Mouse (Mus musculus): Measurements from ENCODE around the gene Gabbr2. TPM values are rescaled to one million over a fixed set of nuclear protein-coding genes. Genes with fewer than 3 reads are reported as not detected.

Gabbr2 gene
- polyA plus RNA-seq, 1 experiment from 2014 or later = 0.05 TPM

DNA sequence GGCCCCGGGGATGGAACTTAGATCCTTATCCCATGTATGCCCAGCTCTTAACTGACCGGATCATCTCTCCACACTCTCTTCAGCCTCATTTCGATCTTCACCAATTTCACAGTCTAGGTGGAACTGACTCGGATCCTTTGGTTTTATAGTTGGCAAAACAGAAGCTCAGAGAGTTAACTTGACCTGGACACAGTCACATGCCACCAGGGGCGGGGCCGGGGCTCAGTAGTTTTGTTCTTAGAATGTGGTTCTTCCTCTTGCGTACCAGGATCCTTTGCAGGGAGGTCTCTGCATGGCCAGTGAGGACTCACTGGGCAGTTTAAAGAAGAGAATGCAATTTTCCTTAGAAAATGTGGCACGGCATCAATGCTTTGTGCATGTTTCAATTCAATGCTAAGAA lies 135.5 kb downstream of the Gabbr2 start:
- 93% methylated on average over 8 of the region's 8 CpGs for WGBS
- H3K4me2 ChIP-seq = no peak overlapping the region
- H3K9ac ChIP-seq = no peak overlapping the region
- no peak overlapping the region for H3K4me3 ChIP-seq
- no peaks in the 10 kb centered on the region for H3K36me3 ChIP-seq
- H3K27me3 ChIP-seq = no peaks in the 10 kb centered on the region
- H3K4me1 ChIP-seq = peaks cover 10% of the 10 kb centered on the region
- H3K27ac ChIP-seq = no peak overlapping the region
- no peak for ATAC-seq (ENCODE audit: insufficient number of reproducible peaks, low FRiP score, low TSS enrichment, low read depth)
- no peaks in the 10 kb centered on the region for H3K9me3 ChIP-seq

- no peak overlapping the region for H3K27ac ChIP-seq
- peaks cover 10% of the 10 kb centered on the region for H3K4me1 ChIP-seq
- H3K4me2 ChIP-seq = no peak overlapping the region
- H3K9me3 ChIP-seq = no peaks in the 10 kb centered on the region
- no peaks in the 10 kb centered on the region for H3K27me3 ChIP-seq
- 56% methylated on average over 23 of the region's 23 CpGs for WGBS
- ATAC-seq (ENCODE audit: insufficient number of reproducible peaks, low FRiP score, low TSS enrichment, low read depth) = no peak
- H3K9ac ChIP-seq = no peak overlapping the region
- no peaks in the 10 kb centered on the region for H3K36me3 ChIP-seq
- H3K4me3 ChIP-seq = no peak overlapping the region
Observed at GRCm38 (mm10) chr4:46854686-46855385, 136.8 kb downstream of the Gabbr2 start.

DNA sequence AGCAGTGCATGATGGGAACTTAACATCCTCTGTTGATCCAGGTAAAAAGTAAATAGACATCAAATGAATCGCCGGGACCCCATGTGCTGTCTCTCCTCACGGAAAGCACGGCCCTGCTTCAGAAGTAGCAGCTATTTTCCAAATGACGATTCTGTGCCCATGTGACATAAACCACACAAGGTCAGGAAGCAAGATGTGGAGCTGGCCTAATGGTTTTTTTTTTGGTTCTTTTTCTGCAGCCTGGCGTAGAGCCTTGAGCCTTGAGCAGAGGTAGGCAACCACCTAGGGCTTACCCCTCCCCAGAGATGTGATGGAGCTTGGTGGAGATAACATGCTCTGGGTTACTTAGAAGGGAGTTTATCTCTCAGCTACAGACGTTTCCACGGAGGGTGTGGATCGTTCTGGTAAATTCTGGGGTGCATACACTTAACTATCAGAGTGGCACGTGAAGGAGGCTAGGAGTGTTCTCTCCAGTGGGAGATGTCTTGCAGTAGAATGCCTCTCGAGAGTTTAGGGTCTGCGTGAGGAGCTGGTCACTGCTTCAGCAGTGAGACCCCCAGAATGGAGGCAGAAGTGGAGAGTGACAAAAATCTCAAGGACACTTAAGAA lies 137.7 kb downstream of the Gabbr2 start:
- Histone ChIP-seq H3K36me3 (no peaks in the 10 kb centered on the region), H3K27me3 (no peaks in the 10 kb centered on the region), H3K9me3 (no peaks in the 10 kb centered on the region), H3K4me1 (peaks cover 8% of the 10 kb centered on the region), H3K9ac (no peak overlapping the region), H3K4me3 (no peak overlapping the region), H3K4me2 (no peak overlapping the region), H3K27ac (no peak overlapping the region)
- ATAC-seq (ENCODE audit: insufficient number of reproducible peaks, low FRiP score, low TSS enrichment, low read depth) = no peak
- WGBS = 80% methylated on average over 12 of the region's 12 CpGs

DNA sequence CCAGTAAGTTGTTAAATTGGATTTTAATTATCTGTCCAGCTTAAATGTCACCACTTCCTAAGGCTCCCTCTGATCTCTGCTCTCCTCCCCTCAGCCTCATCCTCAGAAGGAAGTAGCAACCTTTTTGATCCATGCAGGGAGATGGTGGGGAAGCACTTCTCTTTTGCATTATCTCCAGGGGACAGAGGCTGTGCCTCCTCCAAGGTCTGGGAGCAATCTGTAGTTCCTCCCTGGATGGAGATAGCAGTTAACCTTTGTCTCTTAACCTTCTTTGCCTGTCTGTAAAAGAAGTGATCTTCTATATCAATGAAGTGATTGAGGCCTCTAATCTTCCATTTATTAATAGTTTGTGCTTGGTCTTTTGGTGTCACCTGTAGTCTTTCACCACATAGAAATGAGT lies 143.9 kb downstream of the Gabbr2 start:
- no peak overlapping the region for H3K9ac ChIP-seq
- H3K4me1 ChIP-seq = no peaks in the 10 kb centered on the region
- no peak overlapping the region for H3K4me3 ChIP-seq
- H3K4me2 ChIP-seq = no peak overlapping the region
- no peaks in the 10 kb centered on the region for H3K27me3 ChIP-seq
- H3K9me3 ChIP-seq = no peaks in the 10 kb centered on the region
- H3K36me3 ChIP-seq = no peaks in the 10 kb centered on the region
- no peak for ATAC-seq (ENCODE audit: insufficient number of reproducible peaks, low FRiP score, low TSS enrichment, low read depth)
- H3K27ac ChIP-seq = no peak overlapping the region

DNA sequence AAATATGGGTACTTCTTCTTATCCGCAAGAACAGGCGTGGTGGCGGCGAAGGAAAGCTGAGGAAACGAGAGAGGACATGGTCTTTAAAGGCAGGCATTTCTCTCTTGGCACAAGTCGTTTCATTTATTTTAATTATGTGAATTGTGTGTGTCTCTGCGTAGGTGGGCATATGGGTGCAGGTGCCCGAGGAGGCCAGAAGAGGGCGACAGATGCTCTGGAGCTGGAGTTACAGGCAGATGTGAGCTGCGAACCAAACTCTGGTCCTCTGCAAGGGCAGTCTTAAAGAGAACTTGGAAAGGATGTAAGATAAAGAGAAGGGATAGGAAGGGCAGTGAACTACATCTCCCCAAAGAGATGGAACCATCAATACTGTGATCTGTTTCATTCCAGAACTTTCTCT lies 145.3 kb downstream of the Gabbr2 start:
- no peaks in the 10 kb centered on the region for H3K27me3 ChIP-seq
- no peak overlapping the region for H3K27ac ChIP-seq
- no peaks in the 10 kb centered on the region for H3K4me1 ChIP-seq
- H3K9me3 ChIP-seq = no peaks in the 10 kb centered on the region
- no peaks in the 10 kb centered on the region for H3K36me3 ChIP-seq
- no peak overlapping the region for H3K4me2 ChIP-seq
- WGBS = 94% methylated on average over 10 of the region's 10 CpGs
- H3K9ac ChIP-seq = no peak overlapping the region
- H3K4me3 ChIP-seq = no peak overlapping the region
- no peak for ATAC-seq (ENCODE audit: insufficient number of reproducible peaks, low FRiP score, low TSS enrichment, low read depth)

GRCm38 (mm10) chr4:46844982-46845643 lies 146.6 kb downstream of the Gabbr2 start:
- H3K9me3 ChIP-seq = no peaks in the 10 kb centered on the region
- WGBS = 62% methylated on average over 6 of the region's 6 CpGs
- H3K4me1 ChIP-seq = no peaks in the 10 kb centered on the region
- no peaks in the 10 kb centered on the region for H3K27me3 ChIP-seq
- no peak overlapping the region for H3K4me3 ChIP-seq
- no peaks in the 10 kb centered on the region for H3K36me3 ChIP-seq
- no peak overlapping the region for H3K27ac ChIP-seq
- no peak for ATAC-seq (ENCODE audit: insufficient number of reproducible peaks, low FRiP score, low TSS enrichment, low read depth)
- no peak overlapping the region for H3K9ac ChIP-seq
- H3K4me2 ChIP-seq = no peak overlapping the region

- no peak overlapping the region for H3K4me2 ChIP-seq
- H3K4me1 ChIP-seq = no peaks in the 10 kb centered on the region
- no peak for ATAC-seq (ENCODE audit: insufficient number of reproducible peaks, low FRiP score, low TSS enrichment, low read depth)
- H3K36me3 ChIP-seq = no peaks in the 10 kb centered on the region
- H3K9me3 ChIP-seq = no peaks in the 10 kb centered on the region
- no peak overlapping the region for H3K27ac ChIP-seq
- no peak overlapping the region for H3K4me3 ChIP-seq
- H3K9ac ChIP-seq = no peak overlapping the region
- H3K27me3 ChIP-seq = no peaks in the 10 kb centered on the region
- WGBS = 78% methylated on average over 5 of the region's 5 CpGs
Observed at GRCm38 (mm10) chr4:46844567-46844966, 147.1 kb downstream of the Gabbr2 start.

DNA sequence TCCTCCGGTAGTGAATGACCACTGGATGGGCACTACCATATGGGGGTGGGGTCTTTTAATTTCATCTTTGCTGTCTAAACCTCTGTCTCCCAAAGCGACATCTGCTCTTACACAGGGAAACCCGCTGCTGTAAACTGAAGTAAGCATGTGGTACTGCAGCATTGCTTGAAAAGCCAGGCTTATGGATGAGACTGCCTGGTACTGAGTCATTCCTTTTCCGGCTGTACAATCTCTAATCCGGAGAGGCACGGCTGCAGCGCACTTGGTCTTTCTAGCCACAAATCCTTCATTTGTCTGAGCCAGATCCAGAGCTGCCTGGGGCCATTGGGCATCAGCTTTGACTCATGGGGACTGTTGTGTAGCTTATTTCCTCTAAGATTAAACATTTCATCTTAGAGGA lies 149.1 kb downstream of the Gabbr2 start:
- Histone ChIP-seq H3K4me2 (no peak overlapping the region), H3K9me3 (no peaks in the 10 kb centered on the region), H3K4me3 (no peak overlapping the region), H3K27ac (no peak overlapping the region), H3K9ac (no peak overlapping the region), H3K4me1 (0 out of 2 replicates have a peak, but pooled peaks cover under 1% of the 10 kb centered on the region), H3K27me3 (no peaks in the 10 kb centered on the region), H3K36me3 (no peaks in the 10 kb centered on the region)
- 87% methylated on average over 7 of the region's 7 CpGs for WGBS
- no peak for ATAC-seq (ENCODE audit: insufficient number of reproducible peaks, low FRiP score, low TSS enrichment, low read depth)

DNA sequence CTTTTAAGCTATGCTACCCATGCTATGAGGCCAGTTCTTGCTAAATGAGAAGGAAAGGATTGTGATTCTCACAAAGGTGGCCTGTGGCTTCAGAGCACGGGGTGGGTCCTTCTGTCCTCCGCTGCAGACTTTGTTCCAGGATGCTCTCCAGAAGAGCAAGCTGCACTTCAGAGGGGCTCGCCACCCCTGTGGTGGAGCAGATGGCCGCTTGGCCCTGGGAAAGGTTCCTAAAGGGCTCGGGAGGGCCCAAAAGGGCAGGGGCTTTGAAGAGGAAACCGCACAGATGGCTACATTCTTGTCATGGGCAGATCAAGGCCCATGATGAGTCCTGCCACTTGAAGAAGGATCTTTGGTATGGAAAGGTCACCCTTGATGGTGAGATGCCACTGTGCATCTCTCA lies 151.5 kb downstream of the Gabbr2 start:
- 0 out of 2 replicates have a peak, but pooled peaks cover 4% of the 10 kb centered on the region for H3K4me1 ChIP-seq
- no peak overlapping the region for H3K4me2 ChIP-seq
- no peak overlapping the region for H3K9ac ChIP-seq
- no peak overlapping the region for H3K27ac ChIP-seq
- WGBS = 70% methylated on average over 6 of the region's 6 CpGs
- no peak overlapping the region for H3K4me3 ChIP-seq
- H3K27me3 ChIP-seq = no peaks in the 10 kb centered on the region
- ATAC-seq (ENCODE audit: insufficient number of reproducible peaks, low FRiP score, low TSS enrichment, low read depth) = no peak
- H3K9me3 ChIP-seq = no peaks in the 10 kb centered on the region
- H3K36me3 ChIP-seq = no peaks in the 10 kb centered on the region

- WGBS = 56% methylated on average over 7 of the region's 7 CpGs
Observed at GRCm38 (mm10) chr4:46837362-46837761, 154.3 kb downstream of the Gabbr2 start.

GRCm38 (mm10) chr4:46836065-46836464 lies 155.6 kb downstream of the Gabbr2 start:
- H3K27ac ChIP-seq = no peak overlapping the region
- H3K9ac ChIP-seq = no peak overlapping the region
- H3K4me3 ChIP-seq = no peak overlapping the region
- no peak overlapping the region for H3K4me2 ChIP-seq
- H3K36me3 ChIP-seq = no peaks in the 10 kb centered on the region
- 66% methylated on average over 18 of the region's 18 CpGs for WGBS
- no peaks in the 10 kb centered on the region for H3K9me3 ChIP-seq
- H3K4me1 ChIP-seq = 0 out of 2 replicates have a peak, but pooled peaks cover 4% of the 10 kb centered on the region
- no peak for ATAC-seq (ENCODE audit: insufficient number of reproducible peaks, low FRiP score, low TSS enrichment, low read depth)
- no peaks in the 10 kb centered on the region for H3K27me3 ChIP-seq

More at GRCm38 (mm10) chr4:46837362-46837761, 154.3 kb downstream of the Gabbr2 start:
- Histone ChIP-seq H3K27ac (no peak overlapping the region), H3K27me3 (no peaks in the 10 kb centered on the region), H3K4me2 (no peak overlapping the region), H3K9ac (no peak overlapping the region), H3K4me3 (no peak overlapping the region), H3K4me1 (0 out of 2 replicates have a peak, but pooled peaks cover 4% of the 10 kb centered on the region), H3K36me3 (no peaks in the 10 kb centered on the region), H3K9me3 (no peaks in the 10 kb centered on the region)
- no peak for ATAC-seq (ENCODE audit: insufficient number of reproducible peaks, low FRiP score, low TSS enrichment, low read depth)

DNA sequence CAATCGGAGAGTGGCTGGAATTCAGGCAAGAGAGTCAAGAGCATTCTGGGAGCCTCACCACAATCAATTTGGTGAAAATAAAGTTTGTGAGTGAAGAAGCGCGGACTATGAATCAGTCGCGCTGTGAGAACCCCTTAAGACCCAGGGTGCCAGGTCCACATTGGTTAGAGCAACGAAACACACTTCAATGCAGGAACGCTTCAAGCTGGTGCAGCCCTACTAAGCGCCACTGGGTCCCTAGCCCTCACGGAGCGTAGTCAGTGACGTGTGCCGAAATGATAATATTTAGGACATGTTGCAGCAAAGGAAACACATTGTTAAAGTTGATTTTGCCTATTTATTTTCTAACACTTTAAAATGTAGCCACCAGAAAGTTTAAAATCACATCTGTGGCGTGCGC lies 156.6 kb downstream of the Gabbr2 start:
- no peaks in the 10 kb centered on the region for H3K36me3 ChIP-seq
- H3K9me3 ChIP-seq = no peaks in the 10 kb centered on the region
- H3K4me2 ChIP-seq = no peak overlapping the region
- H3K27me3 ChIP-seq = no peaks in the 10 kb centered on the region
- ATAC-seq (ENCODE audit: insufficient number of reproducible peaks, low FRiP score, low TSS enrichment, low read depth) = no peak
- H3K9ac ChIP-seq = no peak overlapping the region
- no peak overlapping the region for H3K27ac ChIP-seq
- 94% methylated on average over 14 of the region's 14 CpGs for WGBS
- H3K4me1 ChIP-seq = 0 out of 2 replicates have a peak, but pooled peaks cover 4% of the 10 kb centered on the region
- H3K4me3 ChIP-seq = no peak overlapping the region
